Mouse (Mus musculus) C2C12 (cell line): Measurements from ENCODE around the gene Slc20a1.

Source experiments
- CEBPB ChIP-seq: IDR thresholded peaks from one replicate; pipeline ENCODE4 v1.6.1; 2011; ENCODE audit warnings: low read depth, mild to moderate bottlenecking, control low read depth, moderate library complexity
- CTCF ChIP-seq: IDR thresholded peaks from one replicate; pipeline ENCODE4 v1.5.1; 2011; ENCODE audit not compliant: control insufficient read depth, insufficient read depth, insufficient read length
- FOSL1 ChIP-seq: IDR thresholded peaks from one replicate; pipeline ENCODE4 v1.8.0; 2011; ENCODE audit warnings: mild to moderate bottlenecking, low read length; ENCODE audit not compliant: poor library complexity, insufficient read depth, severe bottlenecking
- MAX ChIP-seq: IDR thresholded peaks from one replicate; pipeline ENCODE4 v1.6.1; 2011; ENCODE audit warnings: mild to moderate bottlenecking, control low read depth
- MYOD1 ChIP-seq: IDR thresholded peaks from one replicate; pipeline ENCODE4 v1.6.1; 2011; ENCODE audit warnings: low read depth; ENCODE audit not compliant: control insufficient read depth, insufficient read length

DNA sequence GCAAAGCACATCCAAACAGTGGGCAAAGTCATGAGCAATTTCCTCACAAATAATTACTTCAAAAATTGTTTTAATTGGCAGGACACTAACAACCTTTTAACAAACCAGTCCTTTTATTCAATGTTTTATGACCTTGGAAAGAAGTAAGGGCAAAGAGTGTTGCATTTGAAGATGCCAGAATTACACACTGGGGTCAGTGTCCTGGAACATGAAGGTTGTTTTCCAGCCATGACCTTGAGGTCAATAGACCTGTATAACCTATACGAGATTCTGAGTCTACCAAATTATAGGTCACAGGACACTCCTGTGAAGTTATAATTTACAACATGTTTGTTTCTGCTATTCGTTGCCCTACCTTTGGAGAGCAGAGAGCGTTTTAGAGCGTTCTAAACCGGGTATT lies 1.4 kb upstream of the Slc20a1 start:
- TF ChIP-seq CEBPB (no peak), CTCF (no peak), FOSL1 (no peak), MAX (no peak), MYOD1 (no peak)
